Mouse (Mus musculus) kidney, embryonic 14.5 days (tissue): ENCODE results near the gene Arhgef40. TPM values are rescaled to one million over a fixed set of nuclear protein-coding genes. Genes with fewer than 3 reads are reported as not detected.

Experiments
- ATAC-seq: fragments of 200-750 bp; cut with Nextera tagmentation; 2 replicates; pipeline ENCODE4 v1.8.0; 2017; ENCODE audit warnings: moderate number of reproducible peaks, mild to moderate bottlenecking, moderate TSS enrichment, moderate library complexity; ENCODE audit not compliant: low FRiP score, low TSS enrichment
- H3K27ac ChIP-seq: fragments of 300-500 bp; sonication (generic); 2 replicates; pipeline ENCODE4 v1.5.1; 2014; ENCODE audit warnings: low read depth, mild to moderate bottlenecking, low read length, moderate library complexity, mixed read lengths
- H3K27me3 ChIP-seq: fragments of 300-500 bp; sonication (generic); 2 replicates; pipeline ENCODE4 v1.6.1; 2014; ENCODE audit warnings: mild to moderate bottlenecking, low read length; ENCODE audit not compliant: control insufficient read depth, insufficient read depth
- H3K36me3 ChIP-seq: fragments of 300-500 bp; sonication (generic); 2 replicates; pipeline ENCODE4 v1.6.1; 2014; ENCODE audit warnings: low read length, mixed read lengths; ENCODE audit not compliant: control insufficient read depth, insufficient read depth
- H3K4me1 ChIP-seq: fragments of 300-500 bp; sonication (generic); 2 replicates; pipeline ENCODE4 v1.6.1; 2014; ENCODE audit warnings: low read length, mixed read lengths; ENCODE audit not compliant: control insufficient read depth, insufficient read depth
- H3K4me2 ChIP-seq: fragments of 300-500 bp; sonication (generic); replicated peaks from 2 replicates; pipeline ENCODE4 v1.6.1; 2014; ENCODE audit warnings: low read depth, mild to moderate bottlenecking, low read length
- H3K4me3 ChIP-seq: fragments of 300-500 bp; sonication (generic); 2 replicates; pipeline ENCODE4 v1.5.1; 2014; ENCODE audit warnings: mild to moderate bottlenecking, low read length
- H3K9ac ChIP-seq: fragments of 300-500 bp; sonication (generic); 2 replicates; pipeline ENCODE4 v1.6.1; 2014; ENCODE audit warnings: low read depth, mild to moderate bottlenecking, low read length, moderate library complexity
- H3K9me3 ChIP-seq: fragments of 300-500 bp; sonication (generic); 2 replicates; pipeline ENCODE4 v1.6.1; 2016; ENCODE audit warnings: low read length; ENCODE audit not compliant: control insufficient read depth
- WGBS: fragments of 180-500 bp; shearing (Covaris S2); extraction: QIAGEN DNeasy Blood & Tissue Kit; methylation state at CpG from one replicate; pipeline ENCODE4 v1.1.7; 2014; 5-methylcytosine and 5-hydroxymethylcytosine counted together
- polyA plus RNA-seq: library from polyadenylated mRNA; unstranded; fragments of >200 nt; fragmentation: Nextera tagmentation; extraction: Ambion mirVana; gene quantifications from 2 replicates; pipeline ENCODE4 v1.2.1, GENCODE M21; 2014

The Arhgef40 gene
- polyA plus RNA-seq, 1 experiment from 2014 or later, result 74.9 TPM

DNA sequence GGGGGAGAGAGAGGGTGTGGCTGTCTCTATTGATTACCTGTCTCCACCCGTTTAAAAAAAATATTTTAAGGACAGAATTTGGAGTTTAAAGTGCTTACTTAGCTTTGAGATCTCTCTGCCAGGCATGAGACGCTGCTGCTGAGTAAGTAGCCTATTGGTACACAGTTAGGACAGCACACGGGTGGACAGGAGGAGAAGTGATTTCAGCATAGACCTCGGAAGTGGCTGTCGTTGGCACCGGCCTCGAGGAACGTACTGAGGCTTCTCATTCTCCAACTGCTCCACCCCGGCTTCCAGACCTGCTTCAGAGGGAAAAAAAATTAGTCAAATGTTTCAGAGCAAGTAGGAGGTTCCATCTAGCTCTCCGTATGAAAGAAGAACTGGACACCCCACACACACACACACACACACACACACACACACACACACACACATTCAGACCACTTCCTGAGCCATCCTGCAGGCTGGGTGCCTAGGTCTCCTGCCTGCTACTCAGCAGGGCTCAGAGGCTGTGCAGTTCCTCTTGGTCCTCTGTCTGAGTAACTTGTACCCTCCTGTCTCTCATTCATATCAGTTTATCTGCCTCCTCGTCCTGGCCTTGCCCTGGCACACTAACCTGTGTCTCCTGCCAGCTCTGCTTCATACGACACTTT, 10.8 kb downstream of the Arhgef40 start:
- no peaks in the 10 kb centered on the region for H3K9me3 ChIP-seq
- H3K9ac ChIP-seq, result no peak overlapping the region
- no peaks in the 10 kb centered on the region for H3K27me3 ChIP-seq
- H3K36me3 ChIP-seq, result peaks cover 87% of the 10 kb centered on the region
- no peak overlapping the region for H3K27ac ChIP-seq
- no peak overlapping the region for H3K4me2 ChIP-seq
- ATAC-seq, result no peak
- 76% methylated on average over 12 of the region's 12 CpGs for WGBS
- H3K4me1 ChIP-seq, result no peaks in the 10 kb centered on the region
- no peak overlapping the region for H3K4me3 ChIP-seq

DNA sequence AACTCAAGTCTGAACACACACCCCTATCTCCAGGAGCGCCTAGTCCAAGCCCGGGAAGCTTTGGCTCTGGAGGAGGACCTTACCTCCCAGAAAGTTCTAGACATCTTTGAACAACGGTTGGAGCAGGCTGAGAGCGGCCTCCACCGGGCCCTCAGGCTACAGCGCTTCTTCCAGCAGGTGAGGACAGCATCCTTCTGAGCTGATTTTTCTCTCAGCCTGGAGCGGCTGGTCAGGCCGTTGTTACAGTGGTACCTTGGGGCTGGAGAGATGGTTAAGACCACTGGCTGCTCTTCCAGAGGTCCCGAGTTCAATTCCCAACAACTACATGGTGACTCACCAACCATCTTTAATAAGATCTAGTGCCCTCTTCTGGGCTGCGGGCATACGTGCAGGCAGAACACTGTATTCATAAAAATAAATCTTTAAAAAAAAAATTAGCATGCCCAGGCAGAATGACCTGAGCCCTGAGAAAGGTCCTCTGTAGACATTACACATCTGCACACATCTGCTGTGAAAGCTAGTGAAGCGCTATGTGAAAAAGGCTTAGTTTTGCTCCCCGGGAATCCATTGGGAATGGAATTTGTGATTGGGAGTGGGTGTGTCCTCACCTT, 11.8 kb downstream of the Arhgef40 start:
- Histone ChIP-seq H3K4me3 (no peak overlapping the region), H3K27ac (no peak overlapping the region), H3K9me3 (no peaks in the 10 kb centered on the region), H3K9ac (no peak overlapping the region), H3K27me3 (no peaks in the 10 kb centered on the region), H3K4me1 (no peaks in the 10 kb centered on the region), H3K4me2 (no peak overlapping the region), H3K36me3 (peaks cover 87% of the 10 kb centered on the region)
- WGBS, result 91% methylated on average over 13 of the region's 13 CpGs
- no peak for ATAC-seq

DNA sequence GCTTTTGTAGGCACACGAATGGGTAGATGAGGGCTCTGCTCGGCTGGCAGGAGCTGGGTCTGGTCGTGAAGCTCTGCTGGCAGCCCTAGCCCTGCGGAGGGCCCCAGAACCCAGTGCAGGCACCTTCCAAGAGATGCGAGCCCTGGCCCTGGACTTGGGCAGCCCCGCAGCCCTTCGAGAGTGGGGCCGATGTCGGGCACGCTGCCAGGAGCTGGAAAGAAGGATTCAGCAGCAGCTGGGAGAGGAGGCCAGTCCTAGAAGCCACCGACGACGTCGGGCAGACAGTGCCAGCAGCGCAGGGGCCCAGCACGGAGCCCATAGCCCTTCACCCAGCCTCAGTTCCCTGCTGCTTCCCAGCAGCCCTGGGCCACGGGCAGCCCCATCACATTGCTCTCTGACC, 12.3 kb downstream of the Arhgef40 start:
- H3K4me3 ChIP-seq, result no peak overlapping the region
- no peak overlapping the region for H3K9ac ChIP-seq
- no peak; the same call in 1 of the 2 replicates for ATAC-seq
- no peaks in the 10 kb centered on the region for H3K27me3 ChIP-seq
- no peaks in the 10 kb centered on the region for H3K4me1 ChIP-seq
- H3K9me3 ChIP-seq, result no peaks in the 10 kb centered on the region
- H3K4me2 ChIP-seq, result no peak overlapping the region
- 79% methylated on average over 17 of the region's 17 CpGs for WGBS
- H3K36me3 ChIP-seq, result peaks cover 84% of the 10 kb centered on the region
- no peak overlapping the region for H3K27ac ChIP-seq

DNA sequence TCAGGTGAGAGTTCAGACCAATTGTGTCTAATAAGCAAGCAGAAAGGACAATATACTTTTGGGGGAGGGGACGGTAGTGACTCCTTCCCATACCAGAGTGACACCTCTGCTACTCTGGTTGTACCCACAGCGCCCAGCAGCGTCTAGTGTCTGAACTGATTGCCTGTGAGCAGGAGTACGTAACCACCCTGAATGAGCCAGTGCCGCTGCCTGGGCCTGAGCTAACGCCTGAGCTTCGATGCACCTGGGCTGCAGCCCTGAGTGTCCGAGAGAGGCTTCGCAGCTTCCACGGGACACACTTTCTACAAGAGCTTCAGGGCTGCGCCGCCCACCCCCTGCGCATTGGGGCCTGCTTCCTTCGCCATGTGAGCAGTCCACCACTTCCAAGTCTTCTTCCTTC, 13.0 kb downstream of the Arhgef40 start:
- no peak overlapping the region for H3K4me2 ChIP-seq
- H3K4me1 ChIP-seq, result no peaks in the 10 kb centered on the region
- no peak overlapping the region for H3K9ac ChIP-seq
- no peak for ATAC-seq
- H3K4me3 ChIP-seq, result no peak overlapping the region
- no peaks in the 10 kb centered on the region for H3K9me3 ChIP-seq
- 97% methylated on average over 14 of the region's 14 CpGs for WGBS
- H3K27ac ChIP-seq, result no peak overlapping the region
- H3K36me3 ChIP-seq, result peaks cover 84% of the 10 kb centered on the region
- H3K27me3 ChIP-seq, result no peaks in the 10 kb centered on the region

DNA sequence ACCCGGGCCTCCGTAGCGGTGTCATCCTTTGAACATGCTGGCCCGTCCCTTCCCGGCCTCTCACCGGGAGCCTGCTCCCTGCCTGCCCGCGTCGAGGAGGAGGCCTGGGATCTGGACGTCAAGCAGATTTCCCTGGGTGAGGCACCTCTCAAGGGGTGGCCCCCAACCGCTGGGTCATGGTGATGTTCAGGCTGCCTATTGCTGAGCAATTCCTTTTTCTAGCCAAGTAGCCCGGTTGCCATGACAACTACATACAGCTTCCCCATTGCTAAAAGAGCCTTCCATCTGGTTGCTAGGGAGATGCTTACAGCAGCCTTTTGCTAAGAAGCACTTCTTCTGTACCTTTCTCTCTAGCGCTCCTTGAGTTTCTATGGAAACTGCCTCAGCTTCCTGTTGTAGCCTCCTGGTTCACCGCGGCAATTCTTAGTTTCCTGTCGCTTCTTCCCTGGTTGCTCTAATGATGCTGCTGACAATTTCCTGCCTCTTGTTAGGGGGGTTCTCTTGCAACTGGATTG, 19.5 kb downstream of the Arhgef40 start:
- H3K9ac ChIP-seq, result no peak overlapping the region
- 53% methylated on average over 16 of the region's 16 CpGs for WGBS
- no peak for ATAC-seq
- no peak overlapping the region for H3K4me3 ChIP-seq
- H3K9me3 ChIP-seq, result no peaks in the 10 kb centered on the region
- H3K4me1 ChIP-seq, result peaks cover 7% of the 10 kb centered on the region
- H3K27me3 ChIP-seq, result no peaks in the 10 kb centered on the region
- no peak overlapping the region for H3K27ac ChIP-seq
- no peak overlapping the region for H3K4me2 ChIP-seq
- peaks cover 84% of the 10 kb centered on the region for H3K36me3 ChIP-seq

DNA sequence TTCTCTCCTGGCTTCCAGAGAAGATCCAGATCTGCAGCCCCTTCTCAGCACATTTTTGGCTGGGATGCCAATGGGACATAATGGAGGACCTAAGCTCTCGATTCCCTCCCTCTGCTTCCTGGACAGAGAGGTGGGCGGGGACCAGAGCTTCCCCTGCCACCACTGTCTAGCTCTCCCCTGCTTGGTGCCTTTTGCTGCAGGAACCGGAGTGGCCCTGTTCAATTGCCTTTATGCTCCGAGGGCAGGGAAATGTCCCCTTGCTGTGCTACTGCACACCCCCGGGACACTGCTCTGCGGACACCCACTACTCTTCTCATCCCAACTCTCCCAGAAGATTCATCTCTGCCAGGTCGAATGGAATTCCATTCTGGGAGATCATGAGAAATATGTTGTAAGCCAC, 20.6 kb downstream of the Arhgef40 start:
- H3K4me1 ChIP-seq, result peaks cover 18% of the 10 kb centered on the region
- H3K27ac ChIP-seq, result no peak overlapping the region
- H3K4me3 ChIP-seq, result no peak overlapping the region
- peaks cover 81% of the 10 kb centered on the region for H3K36me3 ChIP-seq
- ATAC-seq, result no peak
- no peak overlapping the region for H3K4me2 ChIP-seq
- H3K9me3 ChIP-seq, result no peaks in the 10 kb centered on the region
- H3K27me3 ChIP-seq, result no peaks in the 10 kb centered on the region
- no peak overlapping the region for H3K9ac ChIP-seq
- WGBS, result 70% methylated on average over 7 of the region's 7 CpGs

DNA sequence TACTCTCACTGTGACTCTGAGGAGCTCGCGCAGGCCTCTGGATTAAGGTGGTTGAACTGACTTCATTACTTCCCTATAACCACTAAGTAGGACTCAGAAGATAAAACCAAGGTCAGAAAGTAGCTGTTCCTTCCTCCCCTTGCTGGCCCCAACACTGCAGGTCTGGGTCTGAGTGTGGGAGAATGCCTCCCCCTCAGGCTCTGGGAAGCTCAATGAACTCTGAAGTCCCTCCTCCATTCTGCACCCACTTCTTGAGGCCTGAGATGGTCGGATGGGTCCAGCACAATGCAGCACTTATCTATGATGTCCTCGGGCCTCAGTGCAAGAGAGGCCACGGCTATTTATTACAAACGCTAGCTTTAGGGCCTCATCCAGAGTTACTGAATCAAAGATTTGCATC, 21.1 kb downstream of the Arhgef40 start:
- Histone ChIP-seq H3K27me3 (no peaks in the 10 kb centered on the region), H3K9me3 (no peaks in the 10 kb centered on the region), H3K4me3 (no peak overlapping the region), H3K4me2 (no peak overlapping the region), H3K9ac (no peak overlapping the region), H3K4me1 (peaks cover 22% of the 10 kb centered on the region), H3K36me3 (peaks cover 77% of the 10 kb centered on the region), H3K27ac (no peak overlapping the region)
- ATAC-seq, result no peak
- WGBS, result 73% methylated on average over 6 of the region's 6 CpGs

DNA sequence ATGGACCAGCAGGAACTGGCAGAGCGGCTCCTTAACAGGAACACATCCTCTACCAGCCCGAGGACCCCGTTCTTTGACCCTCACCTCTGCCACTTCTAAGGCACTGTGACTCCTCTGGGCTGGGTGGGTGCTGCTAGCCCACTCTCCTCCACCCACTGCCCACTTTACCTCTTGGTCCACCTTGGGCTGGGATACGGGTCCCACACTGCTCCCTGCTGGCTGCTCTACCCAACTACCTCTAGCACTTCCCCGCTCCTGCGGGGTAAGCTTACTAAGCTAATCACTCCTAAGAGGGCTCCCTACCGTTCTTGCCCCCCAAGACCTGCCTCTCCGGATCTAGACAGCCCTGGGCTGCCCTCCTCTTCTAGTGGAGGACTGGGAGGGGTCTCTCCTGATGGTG, 21.7 kb downstream of the Arhgef40 start:
- 76% methylated on average over 8 of the region's 8 CpGs for WGBS
- no peak overlapping the region for H3K4me2 ChIP-seq
- H3K36me3 ChIP-seq, result peaks cover 70% of the 10 kb centered on the region
- H3K27ac ChIP-seq, result no peak overlapping the region
- H3K9me3 ChIP-seq, result no peaks in the 10 kb centered on the region
- peaks cover 26% of the 10 kb centered on the region for H3K4me1 ChIP-seq
- no peaks in the 10 kb centered on the region for H3K27me3 ChIP-seq
- H3K9ac ChIP-seq, result no peak overlapping the region
- H3K4me3 ChIP-seq, result no peak overlapping the region
- no peak for ATAC-seq

DNA sequence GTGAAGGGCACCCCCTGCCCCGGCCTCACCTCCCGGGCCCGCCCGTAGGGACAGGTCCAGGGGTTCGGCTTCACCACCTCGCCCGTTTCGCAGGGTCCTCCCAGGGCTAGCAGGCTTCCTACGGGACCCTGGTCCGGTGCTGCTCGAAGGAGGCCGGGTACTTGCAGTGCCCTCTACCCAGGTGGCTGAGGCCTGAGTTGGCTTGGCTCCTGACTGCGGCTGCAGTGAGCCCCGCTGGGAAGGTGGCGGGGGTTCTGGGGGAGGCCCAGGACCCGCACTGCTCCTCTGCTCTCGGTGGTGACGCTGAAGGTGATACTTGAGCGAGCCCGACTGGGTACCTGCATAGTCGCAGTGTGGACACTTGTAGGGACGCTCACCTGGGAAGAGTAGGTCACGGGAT, 22.3 kb downstream of the Arhgef40 start:
- no peak overlapping the region for H3K9ac ChIP-seq
- H3K4me1 ChIP-seq, result peaks cover 31% of the 10 kb centered on the region
- ATAC-seq, result no peak
- H3K27me3 ChIP-seq, result no peaks in the 10 kb centered on the region
- no peak overlapping the region for H3K27ac ChIP-seq
- no peak overlapping the region for H3K4me3 ChIP-seq
- no peak overlapping the region for H3K4me2 ChIP-seq
- H3K36me3 ChIP-seq, result peaks cover 67% of the 10 kb centered on the region
- WGBS, result 94% methylated on average over 21 of the region's 23 CpGs
- no peaks in the 10 kb centered on the region for H3K9me3 ChIP-seq
